Comparison of ENCODE assay signal across 21 mouse cellular contexts in the genomic region with DNA sequence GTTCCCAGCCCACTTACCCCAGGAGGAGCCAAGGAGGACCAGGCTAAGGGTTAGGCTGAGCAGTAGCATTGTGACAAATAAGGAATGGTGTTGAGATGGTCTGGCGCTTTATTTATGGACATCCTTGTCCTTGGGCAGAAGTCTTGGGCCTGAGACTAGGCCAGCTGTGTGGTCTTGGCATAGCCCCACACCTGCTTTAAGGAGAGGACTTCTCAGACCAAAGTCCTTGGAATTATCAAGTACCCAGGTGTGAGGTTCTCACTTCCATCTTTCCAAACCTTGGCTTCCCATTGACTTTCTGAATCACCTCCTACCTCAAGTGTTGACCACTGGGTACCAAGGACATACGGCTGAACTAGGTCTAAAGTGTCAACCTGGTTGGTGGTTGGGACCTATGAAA. TPM values are rescaled to one million over a fixed set of nuclear protein-coding genes. Genes with fewer than 3 reads are reported as not detected.
"Had no signal": no experiment of that assay in that cellular context is flagged by ENCODE, and none has a peak within 500 bp of the region (broad histone marks: within the 10 kb centered on the region; RNA-seq: fewer than 3 reads in every experiment).

A gene (minus strand): TSS at position 101 of the 400 bp plus-strand sequence.

- H3K27me3 ChIP-seq: kidney, embryonic 15.5 days; midbrain, embryonic 12.5 days; midbrain, embryonic 15.5 days; neural tube, embryonic 12.5 days; neural tube, embryonic 15.5 days had no signal

- ATAC-seq: lung, postnatal 0 days; midbrain, embryonic 15.5 days had no signal

- H3K4me2 ChIP-seq: kidney, embryonic 15.5 days; lung, embryonic 14.5 days; midbrain, embryonic 12.5 days; midbrain, embryonic 15.5 days; neural tube, embryonic 12.5 days; neural tube, embryonic 15.5 days had no signal

- H3K4me3 ChIP-seq: kidney, embryonic 15.5 days; left cerebral cortex, adult 2 months; midbrain, embryonic 12.5 days; midbrain, embryonic 15.5 days; neural tube, embryonic 12.5 days; neural tube, embryonic 15.5 days had no signal

- H3K27ac ChIP-seq: kidney, embryonic 15.5 days; left cerebral cortex, adult 2 months; macrophage; midbrain, embryonic 12.5 days; midbrain, embryonic 15.5 days; neural tube, embryonic 12.5 days; neural tube, embryonic 15.5 days; stomach, postnatal 0 days had no signal

- H3K9me3 ChIP-seq: kidney, embryonic 15.5 days; midbrain, embryonic 12.5 days; midbrain, embryonic 15.5 days; neural tube, embryonic 12.5 days; neural tube, embryonic 15.5 days had no signal

- H3K9ac ChIP-seq: kidney, embryonic 15.5 days; lung, embryonic 14.5 days; midbrain, embryonic 12.5 days; midbrain, embryonic 15.5 days; neural tube, embryonic 12.5 days; neural tube, embryonic 15.5 days had no signal

- DNase-seq: kidney, adult 8-10 months; kidney, postnatal 10 days; kidney, postnatal 36 days; layer of hippocampus, postnatal 36 days; lung, embryonic 14.5 days; right cerebral cortex, adult 18-20 months; right cerebral cortex, postnatal 14 days; right cerebral cortex, postnatal 4 days; spleen, adult 18-20 months; thymus, adult 2 months; thymus, postnatal 14 days; thymus, postnatal 4 days had no signal

RNA-seq across cellular contexts. Expression of the gene that starts here (rescaled TPM):
- polyA plus RNA-seq: macrophage had no signal
